Mouse (Mus musculus) CD4-positive, CD25-positive, alpha-beta regulatory T cell, adult 2 months (primary cell): ENCODE data around the gene Ltbp1.

Experiments used
- DNase-seq: peaks from one replicate; pipeline ENCODE4 v3.0.0-alpha.2; 2012; ENCODE audit warnings: low read depth, low spot score

Gene Ltbp1

GRCm38 (mm10) chr17:75284876-75285708 is 279.7 kb downstream of the Ltbp1 start:
- DNase-seq = no peak

DNA sequence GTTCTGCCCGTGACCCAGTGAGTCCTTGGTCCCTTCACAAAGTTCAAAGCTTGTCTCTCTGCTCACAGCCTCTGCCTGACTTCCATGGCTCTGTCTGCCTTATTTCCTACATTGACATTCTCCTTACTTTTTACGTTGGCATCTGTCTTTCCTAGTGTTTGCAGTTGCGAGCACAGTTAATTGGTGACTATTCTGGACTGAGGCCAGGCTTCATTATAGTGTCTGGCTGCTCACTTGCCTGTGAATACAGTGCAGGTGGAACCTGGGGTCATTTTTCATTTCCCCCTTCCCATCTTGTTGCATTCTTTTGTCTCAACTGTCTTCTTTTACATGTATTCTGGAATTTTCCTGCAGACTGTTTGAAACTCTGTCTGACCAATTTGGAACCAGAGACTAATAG is 287.6 kb downstream of the Ltbp1 start:
- no peak for DNase-seq

DNA sequence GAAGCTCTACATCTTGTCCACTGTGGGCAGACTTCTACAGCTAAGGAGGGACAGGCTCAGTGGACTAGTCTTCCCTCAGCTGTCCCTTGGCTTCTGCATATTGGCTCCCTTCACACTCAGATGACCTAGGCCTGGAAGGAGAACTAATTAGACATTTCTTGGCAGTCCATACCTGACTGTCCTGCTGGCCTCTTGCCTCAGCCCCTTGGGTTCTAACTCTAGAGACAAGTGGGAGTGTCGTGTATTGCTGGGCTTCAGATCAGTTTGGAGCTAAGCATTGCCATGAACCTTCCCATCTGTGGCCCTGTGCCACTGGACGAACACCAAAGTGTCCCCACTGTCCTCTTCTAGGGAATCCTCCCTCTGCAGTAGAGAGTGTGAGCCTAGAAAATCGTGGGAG is 288.4 kb downstream of the Ltbp1 start:
- no peak for DNase-seq

DNA sequence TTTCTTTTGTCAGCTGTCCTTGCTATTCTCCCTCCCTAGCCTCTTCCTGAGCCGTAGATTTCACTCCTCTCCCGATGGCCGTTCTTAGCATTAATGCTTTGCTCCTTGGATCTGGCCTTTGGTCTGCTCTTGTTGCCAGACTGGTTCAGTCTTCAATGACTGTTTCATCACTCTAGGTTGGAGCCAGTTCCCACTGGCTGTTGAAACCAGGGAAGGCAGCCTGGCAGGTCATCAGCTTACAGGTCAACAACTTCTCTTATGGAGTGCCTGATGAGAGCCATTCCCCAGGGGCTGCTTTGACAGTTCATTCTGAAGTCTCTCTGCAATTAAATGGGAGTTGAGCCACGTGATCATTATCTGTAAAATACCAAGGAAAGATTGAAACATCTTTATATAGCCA is 295.5 kb downstream of the Ltbp1 start:
- no peak for DNase-seq

DNA sequence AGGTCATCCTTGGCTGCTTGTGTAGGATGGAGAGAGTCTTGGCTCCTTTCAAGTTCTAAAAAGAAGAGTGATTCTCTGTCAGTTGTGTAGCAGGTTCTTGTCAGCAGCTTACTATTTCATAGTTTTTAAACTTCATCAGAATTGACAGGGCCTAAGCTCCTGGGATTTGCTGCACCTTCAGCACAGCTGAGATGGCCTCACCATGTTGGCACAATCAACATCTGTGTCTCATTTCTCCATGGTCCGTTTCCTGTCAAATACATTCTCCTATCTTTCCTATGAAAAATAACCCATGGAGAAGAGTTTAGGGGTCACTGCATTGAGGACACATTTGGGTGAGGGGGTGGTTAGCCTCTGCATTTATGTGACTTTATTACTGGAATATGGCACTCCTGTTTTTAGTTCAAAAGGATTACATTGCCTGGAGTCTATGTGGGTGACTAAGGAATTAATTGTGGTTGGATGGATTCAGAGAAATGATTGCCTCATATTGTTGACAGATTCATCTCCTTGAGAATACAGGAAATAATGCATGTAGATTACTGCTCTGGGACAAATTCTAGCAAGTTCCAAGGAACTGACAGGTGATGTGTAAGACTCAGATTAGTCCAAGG is 299.5 kb downstream of the Ltbp1 start:
- DNase-seq = no peak

DNA sequence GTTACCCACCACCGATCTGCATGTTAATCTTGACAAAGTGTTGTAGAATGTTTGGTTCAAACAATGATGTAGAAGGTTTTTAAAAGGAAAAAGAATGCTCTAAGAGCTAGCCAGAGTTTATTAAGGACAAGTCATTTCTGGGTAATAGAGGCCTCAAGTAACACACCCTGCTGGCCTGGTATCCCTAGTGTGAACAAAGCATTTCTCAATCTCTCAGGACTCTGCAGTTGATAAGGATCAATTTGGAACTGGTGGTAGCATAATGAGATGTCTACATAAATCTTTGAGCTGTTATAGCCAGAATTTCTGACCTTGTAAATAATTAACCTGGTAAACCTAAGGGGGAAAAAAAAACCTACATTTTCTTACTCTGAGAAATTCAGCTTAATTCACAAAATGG is 300.3 kb downstream of the Ltbp1 start:
- no peak for DNase-seq

DNA sequence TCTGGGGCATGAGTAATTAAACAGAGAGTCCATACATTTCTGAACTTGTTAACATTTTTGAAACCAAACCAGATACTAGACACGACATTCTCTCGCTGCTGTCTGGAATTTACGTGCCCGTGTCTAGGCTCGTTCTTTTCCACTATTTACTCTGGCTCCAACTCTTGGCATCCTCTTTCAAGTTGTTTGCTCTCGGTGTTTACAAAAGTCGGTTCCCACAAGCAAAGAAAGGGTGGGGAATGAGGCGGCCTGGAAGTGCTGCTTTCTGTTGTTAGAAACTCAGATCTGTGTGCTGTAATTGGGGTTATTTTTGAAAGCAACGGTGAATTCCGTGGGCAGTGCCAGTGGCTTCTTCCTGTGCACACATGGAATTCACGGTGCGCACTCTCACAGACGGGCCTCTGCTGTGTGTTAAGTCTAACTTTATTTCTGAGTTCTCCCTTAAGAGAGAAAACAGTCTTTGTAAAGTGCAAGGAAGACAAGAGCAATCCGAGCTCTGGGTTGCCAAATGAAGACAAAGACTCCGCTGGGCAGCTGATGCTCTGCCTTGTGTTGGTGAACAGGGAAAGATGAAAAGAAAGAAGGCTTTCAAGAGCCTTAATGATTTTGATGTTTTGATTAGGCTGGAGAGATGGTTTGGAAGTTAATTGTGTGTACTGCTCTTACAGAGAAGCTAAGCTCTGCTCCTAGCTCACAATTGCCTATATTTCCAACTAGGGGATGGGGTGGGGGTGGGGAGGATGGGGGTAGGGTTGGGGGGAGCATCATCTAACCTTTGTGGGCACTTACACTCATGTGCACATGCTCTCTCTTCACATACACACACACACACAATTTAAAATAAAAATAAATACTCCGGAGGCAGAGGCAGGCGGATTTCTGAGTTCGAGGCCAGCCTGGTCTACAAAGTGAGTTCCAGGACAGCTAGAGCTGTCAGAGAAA is 302.0 kb downstream of the Ltbp1 start:
- DNase-seq = no peak

DNA sequence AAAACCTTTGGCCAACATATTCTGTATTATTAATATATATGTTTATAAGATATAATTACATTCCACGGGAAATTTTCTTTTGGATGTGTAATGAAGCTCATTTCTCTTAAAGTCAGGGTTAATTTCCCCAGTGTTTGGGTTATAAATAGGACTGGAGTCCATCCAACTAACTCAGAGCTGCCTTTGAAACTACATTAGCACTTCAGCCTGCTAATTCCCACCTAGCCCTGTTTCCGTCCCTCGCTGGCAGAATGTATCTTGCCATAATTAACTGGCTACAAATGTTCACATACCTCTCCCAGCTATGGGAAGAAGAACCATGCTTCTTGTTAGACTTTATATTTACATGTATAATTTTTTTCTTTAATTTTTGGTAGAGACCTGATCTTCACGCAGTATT is 311.7 kb downstream of the Ltbp1 start:
- no peak for DNase-seq

DNA sequence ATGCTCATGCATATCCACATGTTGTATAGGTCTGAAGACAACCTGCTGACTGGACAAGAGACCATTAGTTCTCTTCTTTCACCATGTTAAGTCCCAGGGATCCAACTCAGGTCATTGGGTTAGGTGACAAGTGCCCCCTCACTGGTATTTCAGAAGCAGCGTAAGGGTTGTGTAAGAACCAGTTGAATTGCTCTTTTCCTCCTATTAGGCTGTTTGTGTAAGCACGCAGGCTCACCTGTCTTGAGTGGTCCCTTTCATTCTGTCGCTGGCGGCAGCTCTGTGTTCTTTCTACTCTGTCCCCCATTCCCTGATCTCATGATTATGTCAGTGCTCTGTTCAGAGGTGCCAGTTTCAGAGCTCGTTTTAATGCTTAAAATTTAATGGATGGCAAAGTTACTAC is 317.9 kb downstream of the Ltbp1 start:
- no peak for DNase-seq

GRCm38 (mm10) chr17:75323766-75324165 is 318.4 kb downstream of the Ltbp1 start:
- DNase-seq = no peak

- DNase-seq = no peak
Measured at GRCm38 (mm10) chr17:75328102-75328639, 322.8 kb downstream of the Ltbp1 start.

GRCm38 (mm10) chr17:75330366-75330765 is 325.0 kb downstream of the Ltbp1 start:
- no peak for DNase-seq

- DNase-seq = no peak
Measured at GRCm38 (mm10) chr17:75331421-75331951, 326.1 kb downstream of the Ltbp1 start.

DNA sequence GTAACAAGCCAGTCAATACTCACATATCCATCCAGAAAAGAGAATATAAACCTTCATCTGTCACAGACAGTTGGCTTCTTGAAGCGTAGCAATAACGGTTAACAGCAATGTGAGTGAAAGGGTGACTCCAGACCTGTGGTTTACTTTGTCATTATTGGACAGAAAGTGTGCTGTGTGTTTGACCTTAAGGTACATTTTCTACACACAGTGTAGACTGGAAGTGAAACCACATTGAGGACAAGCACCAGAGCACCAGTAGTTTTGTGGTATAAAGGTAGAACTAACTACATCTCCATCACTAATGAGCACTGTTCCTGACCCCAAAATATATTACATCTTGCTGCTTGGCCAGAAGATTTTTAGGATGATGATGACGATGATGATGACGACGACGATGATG is 326.9 kb downstream of the Ltbp1 start:
- DNase-seq = no peak

DNA sequence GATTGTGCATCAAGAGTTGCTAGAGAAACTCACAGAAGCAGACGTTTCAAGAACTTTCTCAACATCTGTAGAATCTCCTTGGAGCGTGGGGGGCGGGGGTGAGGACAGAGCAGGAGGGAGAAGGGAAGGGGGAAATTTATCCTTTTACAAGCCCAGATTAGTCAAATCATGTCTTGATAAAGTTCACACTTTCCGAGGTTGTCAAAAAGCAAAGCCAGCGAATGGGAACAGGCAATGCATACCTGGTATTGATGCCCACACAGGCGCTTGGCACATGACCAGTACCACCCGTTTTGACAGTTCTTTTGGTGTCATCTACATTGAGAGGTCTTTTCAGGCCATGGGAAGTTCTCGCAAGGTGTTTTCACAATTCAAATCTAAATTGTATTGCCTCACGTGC is 327.6 kb downstream of the Ltbp1 start:
- no peak for DNase-seq

GRCm38 (mm10) chr17:75333759-75334158 is 328.4 kb downstream of the Ltbp1 start:
- no peak for DNase-seq

DNA sequence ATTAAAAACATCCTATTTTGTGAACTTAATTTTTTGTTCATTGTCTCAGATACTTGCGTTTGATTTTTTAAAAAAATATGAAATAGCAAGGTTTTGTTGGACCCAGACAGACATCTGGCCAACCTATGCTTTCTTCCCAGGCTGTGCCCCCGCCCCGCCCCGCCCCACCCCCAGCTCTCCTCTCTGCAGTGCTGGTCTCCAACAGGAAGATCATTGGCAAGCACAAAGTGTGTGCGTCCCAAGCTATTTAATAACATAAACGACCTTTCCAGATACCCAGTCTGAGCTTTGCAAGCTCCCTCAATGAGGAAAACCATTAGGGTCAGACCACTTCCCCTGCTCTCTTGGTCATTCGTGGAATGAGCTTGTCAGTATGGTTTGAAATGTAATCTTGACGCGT is 330.3 kb downstream of the Ltbp1 start:
- no peak for DNase-seq

- no peak for DNase-seq
Measured at GRCm38 (mm10) chr17:75341227-75341626, 335.9 kb downstream of the Ltbp1 start.

- DNase-seq = no peak
Measured at GRCm38 (mm10) chr17:75345116-75345515, 339.7 kb downstream of the Ltbp1 start.

GRCm38 (mm10) chr17:75347414-75347813 is 342.0 kb downstream of the Ltbp1 start:
- peak; percentile 4 for DNase-seq

DNA sequence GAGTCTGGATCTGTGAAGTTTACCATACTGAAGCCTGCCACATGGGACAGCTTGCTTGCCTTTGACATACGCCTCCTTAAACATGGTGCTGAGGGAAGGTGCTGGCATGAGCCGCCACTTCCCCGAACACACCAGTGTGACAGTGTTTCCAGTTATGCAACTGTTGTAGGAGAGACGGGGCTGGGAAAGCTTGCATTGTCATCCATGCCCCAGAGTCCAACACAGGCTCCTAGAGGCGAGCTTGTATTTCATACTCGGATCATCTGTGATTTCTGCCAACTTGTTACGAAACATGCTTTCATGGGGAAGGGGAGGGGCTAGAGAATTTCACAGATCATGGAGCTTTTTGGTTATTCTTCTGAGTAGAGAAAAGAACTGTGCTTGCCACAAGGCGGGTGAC is 343.7 kb downstream of the Ltbp1 start:
- DNase-seq = no peak

DNA sequence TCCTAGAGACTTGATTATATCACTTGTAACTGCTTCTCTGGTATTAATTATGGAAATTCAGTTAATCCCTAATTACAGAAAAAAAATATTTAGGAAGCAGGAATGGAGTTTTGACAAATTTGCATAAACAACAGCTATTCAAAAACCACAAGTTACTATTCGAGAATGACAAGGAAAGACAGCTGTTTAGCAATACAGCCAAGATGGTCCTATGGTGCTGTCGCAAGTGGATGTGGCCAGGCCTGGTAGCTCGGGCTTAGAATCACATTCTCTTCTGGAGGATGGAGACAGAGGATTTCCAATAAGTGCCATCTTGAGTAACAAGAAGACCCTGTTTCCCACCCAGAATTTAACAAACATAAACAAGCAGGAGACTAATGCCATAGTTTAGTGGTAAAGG is 344.2 kb downstream of the Ltbp1 start:
- DNase-seq = no peak
